Mouse (Mus musculus) liver, embryonic 14.5 days (tissue): Measurements from ENCODE around the gene Trhr2. TPM values are rescaled to one million over a fixed set of nuclear protein-coding genes. Genes with fewer than 3 reads are reported as not detected.

Source experiments
- ATAC-seq: fragments of 200-750 bp; cut with Nextera tagmentation; 2 replicates; pipeline ENCODE4 v1.8.0; 2017; ENCODE audit warnings: moderate number of reproducible peaks, mild to moderate bottlenecking, moderate library complexity; ENCODE audit not compliant: insufficient read depth
- DNase-seq, 3 experiments: peaks; one replicate each; pipeline ENCODE4 v3.0.0-alpha.2; 2012 to 2013; ENCODE audit warnings: low read depth in 3 of 3, low spot score in 3 of 3
- H3K27ac ChIP-seq: fragments of 300-500 bp; sonication (generic); 2 replicates; pipeline ENCODE4 v1.5.1; 2014; ENCODE audit warnings: moderate library complexity, mild to moderate bottlenecking, control low read depth, inconsistent platforms
- H3K27me3 ChIP-seq: fragments of 300-500 bp; sonication (generic); 2 replicates; pipeline ENCODE4 v1.6.1; 2014; ENCODE audit warnings: mild to moderate bottlenecking, low read length, moderate library complexity; ENCODE audit not compliant: control insufficient read depth, insufficient read depth
- H3K36me3 ChIP-seq: fragments of 300-500 bp; sonication (generic); replicated peaks from 2 replicates; pipeline ENCODE4 v1.6.1; 2014; ENCODE audit warnings: low read depth; ENCODE audit not compliant: control insufficient read depth, insufficient read depth
- H3K4me1 ChIP-seq, 2 experiments: fragments of 200-500 bp in 1 of 2; fragments of 300-500 bp in 1 of 2; sonication (generic) in 1 of 2; replicated peaks; 2 replicates each; pipeline ENCODE4 v1.6.1; 2012 to 2014; ENCODE audit warnings: antibody characterized with exemption in 1 of 2, inconsistent platforms in 1 of 2, low read length in 1 of 2; ENCODE audit not compliant: control insufficient read depth in 2 of 2, insufficient read depth in 2 of 2
- H3K4me2 ChIP-seq: fragments of 300-500 bp; sonication (generic); 2 replicates; pipeline ENCODE4 v1.6.1; 2014; ENCODE audit warnings: low read depth, mild to moderate bottlenecking, control low read depth, moderate library complexity
- H3K4me3 ChIP-seq, 2 experiments: fragments of 200-500 bp in 1 of 2; fragments of 300-500 bp in 1 of 2; sonication (generic) in 1 of 2; 2 replicates each; pipeline ENCODE4 v1.5.1; 2012 to 2014; ENCODE audit warnings: low read depth in 2 of 2, low read length in 2 of 2, mild to moderate bottlenecking in 2 of 2, control low read depth in 1 of 2, inconsistent platforms in 1 of 2, moderate library complexity in 1 of 2; ENCODE audit not compliant: insufficient read depth in 1 of 2
- H3K9ac ChIP-seq: fragments of 300-500 bp; sonication (generic); replicated peaks from 2 replicates; pipeline ENCODE4 v1.6.1; 2014; ENCODE audit warnings: mild to moderate bottlenecking, control low read depth, moderate library complexity
- H3K9me3 ChIP-seq: fragments of 300-500 bp; sonication (generic); 2 replicates; pipeline ENCODE4 v1.6.1; 2016; ENCODE audit warnings: low read length, mixed read lengths; ENCODE audit not compliant: control insufficient read depth
- CTCF ChIP-seq: IDR thresholded peaks from 2 replicates; pipeline ENCODE4 v1.5.1; 2016; ENCODE audit warnings: antibody characterized with exemption, low read depth, control low read depth
- EP300 ChIP-seq: IDR thresholded peaks from 2 replicates; pipeline ENCODE4 v1.6.1; 2016; ENCODE audit warnings: antibody characterized with exemption, low read depth
- WGBS: fragments of 180-500 bp; shearing (Covaris S2); extraction: QIAGEN DNeasy Blood & Tissue Kit; methylation state at CpG from one replicate; pipeline ENCODE4 v1.1.7; 2014; ENCODE audit not compliant: insufficient replicate concordance; 5-methylcytosine and 5-hydroxymethylcytosine counted together
- polyA plus RNA-seq, 2 experiments: library from polyadenylated mRNA; depleted of rRNA in 1 of 2; stranded (reverse) in 1 of 2; unstranded in 1 of 2; fragments of >200 nt; fragmentation: Nextera tagmentation in 1 of 2; extraction: Ambion mirVana in 1 of 2; gene quantifications; 2 replicates each; pipeline versions ENCODE4 v1.2.1 to v1.2.3; 2012 to 2014

Trhr2 gene
- polyA plus RNA-seq, 2 experiments: not detected

DNA sequence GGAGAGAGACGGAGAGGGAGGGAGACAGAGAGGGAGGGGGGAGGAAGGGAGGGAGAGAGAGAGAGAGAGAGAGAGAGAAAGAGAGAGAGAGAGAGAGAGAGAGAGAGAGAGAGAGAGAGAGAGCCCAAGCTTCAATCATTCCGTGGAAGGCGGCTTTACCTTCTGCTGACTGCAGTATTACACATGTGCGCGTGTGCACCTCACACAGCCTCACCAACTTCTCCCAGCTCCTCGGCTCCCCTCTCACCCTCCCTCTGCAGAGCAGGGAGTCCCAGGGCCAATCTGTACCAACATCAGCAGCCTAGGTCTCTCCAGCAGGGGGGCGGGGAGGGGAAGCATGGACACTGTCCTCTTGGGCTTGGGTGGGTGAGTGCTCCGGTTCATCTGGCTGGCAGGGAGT, 2.4 kb upstream of the Trhr2 start:
- Histone ChIP-seq H3K9ac (no peak overlapping the region), H3K9me3 (no peaks in the 10 kb centered on the region), H3K36me3 (no peaks in the 10 kb centered on the region), H3K4me2 (no peak overlapping the region), H3K4me3 (no peak overlapping the region), H3K27me3 (no peaks in the 10 kb centered on the region), H3K27ac (no peak overlapping the region), H3K4me1 (no peaks in the 10 kb centered on the region)
- WGBS: 25% methylated on average over 7 of the region's 8 CpGs
- no peak for DNase-seq
- TF ChIP-seq CTCF: no peak
- no peak for TF ChIP-seq EP300
- ATAC-seq: no peak

DNA sequence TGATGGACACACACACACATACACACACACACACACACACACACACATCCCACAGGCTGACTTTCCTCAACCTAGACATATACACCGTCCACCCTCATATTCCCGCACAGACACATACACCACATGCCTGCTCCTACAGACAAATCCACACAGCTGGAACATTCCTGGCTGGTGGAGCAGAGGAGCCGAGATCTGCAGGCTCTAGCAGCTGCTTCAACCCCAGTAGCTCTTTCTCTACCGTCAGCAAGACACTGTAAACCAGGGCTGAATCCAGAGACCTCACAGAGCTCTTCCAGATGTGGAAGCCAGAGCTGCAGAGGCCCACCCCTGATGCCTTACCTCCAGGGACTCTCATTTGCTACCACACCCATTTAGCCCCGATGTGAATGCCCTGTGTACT, 1.7 kb upstream of the Trhr2 start:
- Histone ChIP-seq H3K27me3 (no peaks in the 10 kb centered on the region), H3K27ac (no peak overlapping the region), H3K9ac (no peak overlapping the region), H3K4me1 (no peaks in the 10 kb centered on the region), H3K4me3 (no peak overlapping the region), H3K4me2 (no peak overlapping the region), H3K36me3 (no peaks in the 10 kb centered on the region), H3K9me3 (no peaks in the 10 kb centered on the region)
- 48% methylated on average over 5 of the region's 5 CpGs for WGBS
- DNase-seq (no peak), ATAC-seq (no peak)
- TF ChIP-seq EP300 (no peak), CTCF (no peak)

DNA sequence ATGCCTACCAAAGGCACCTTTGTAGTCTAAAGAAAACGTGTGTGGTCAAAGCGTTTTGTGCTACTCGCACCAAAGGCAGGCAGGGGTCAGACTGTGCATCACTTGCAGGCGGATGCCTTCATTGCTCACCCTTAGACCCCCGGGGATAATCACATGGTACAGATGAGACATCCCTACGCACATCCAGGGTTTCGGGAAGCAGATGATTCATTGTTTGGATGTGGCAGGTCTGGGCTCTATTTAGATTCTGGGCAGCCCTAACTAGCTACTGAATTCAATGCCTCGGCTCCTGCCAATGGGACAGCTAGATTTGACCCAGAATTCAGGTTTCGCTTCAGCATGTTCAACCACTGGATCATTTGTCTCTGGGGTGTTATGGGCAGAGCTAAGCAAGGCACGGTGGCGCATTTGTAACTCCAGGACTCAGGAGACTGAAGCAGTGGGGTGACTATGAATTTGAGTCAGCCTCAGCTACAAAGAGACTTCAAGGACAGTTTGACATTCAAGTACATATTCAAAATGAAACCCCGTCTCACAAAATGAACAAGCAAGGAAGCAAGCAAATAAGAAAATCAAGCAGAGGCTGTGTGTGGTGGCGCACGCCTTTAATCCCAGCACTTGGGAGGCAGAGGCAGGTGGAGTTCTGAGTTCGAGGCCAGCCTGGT, 1.3 kb downstream of the Trhr2 start:
- Histone ChIP-seq H3K4me2 (no peak overlapping the region), H3K27me3 (no peaks in the 10 kb centered on the region), H3K36me3 (no peaks in the 10 kb centered on the region), H3K9me3 (no peaks in the 10 kb centered on the region), H3K4me3 (no peak overlapping the region), H3K27ac (no peak overlapping the region), H3K9ac (no peak overlapping the region), H3K4me1 (no peaks in the 10 kb centered on the region)
- no peak for ATAC-seq
- no peak for DNase-seq
- TF ChIP-seq EP300: no peak
- TF ChIP-seq CTCF: no peak
- 68% methylated on average over 15 of the region's 15 CpGs for WGBS

DNA sequence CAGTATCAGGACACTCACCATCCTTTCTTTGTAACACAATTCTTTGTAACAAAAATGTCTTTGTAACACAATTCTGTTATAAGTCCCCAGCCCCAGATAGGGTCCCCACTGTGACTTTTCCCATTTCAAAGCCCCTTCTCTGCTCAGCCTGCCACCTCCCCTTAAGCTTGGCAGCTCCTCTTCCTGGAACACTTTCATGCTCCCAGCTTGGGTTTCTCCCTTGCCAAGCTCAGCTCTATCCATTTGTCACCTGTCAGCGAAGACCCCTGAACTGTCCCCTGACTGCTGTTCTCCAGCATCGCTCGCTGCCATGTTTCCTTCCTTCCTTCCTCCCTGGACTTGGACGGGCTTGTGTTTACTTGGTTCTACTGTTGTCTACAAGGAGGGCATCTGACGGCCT, 2.9 kb downstream of the Trhr2 start:
- no peak for DNase-seq
- WGBS: 35% methylated on average over 5 of the region's 5 CpGs
- ATAC-seq: no peak

DNA sequence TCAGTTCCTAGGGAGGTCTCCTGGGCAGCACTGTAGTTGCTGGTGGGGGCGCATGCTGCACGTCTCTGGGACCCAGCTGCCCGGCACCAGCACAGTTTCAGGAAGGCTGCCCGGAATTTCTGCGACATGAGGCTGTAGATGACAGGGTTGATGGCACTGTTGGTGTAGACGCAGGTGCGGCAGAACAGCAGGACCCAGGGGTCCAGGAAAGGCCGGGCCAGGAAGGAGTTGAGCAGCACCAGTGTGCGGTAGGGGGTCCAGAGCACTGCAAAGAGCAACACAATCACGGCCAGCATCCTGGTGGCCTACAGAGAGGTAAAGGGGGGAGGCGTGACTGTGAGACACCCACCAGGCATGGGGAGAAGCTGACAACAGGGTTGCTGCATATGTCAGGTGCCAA, 3.3 kb downstream of the Trhr2 start:
- Histone ChIP-seq H3K9ac (no peak overlapping the region), H3K9me3 (no peaks in the 10 kb centered on the region), H3K4me2 (no peak overlapping the region), H3K4me1 (no peaks in the 10 kb centered on the region), H3K4me3 (no peak overlapping the region), H3K27ac (no peak overlapping the region), H3K27me3 (no peaks in the 10 kb centered on the region), H3K36me3 (no peaks in the 10 kb centered on the region)
- 65% methylated on average over 11 of the region's 11 CpGs for WGBS
- TF ChIP-seq EP300: no peak
- no peak for TF ChIP-seq CTCF
- ATAC-seq: no peak
- no peak for DNase-seq

More for the DNA sequence above, 2.9 kb downstream of the Trhr2 start:
- Histone ChIP-seq H3K27me3 (no peaks in the 10 kb centered on the region), H3K9me3 (no peaks in the 10 kb centered on the region), H3K36me3 (no peaks in the 10 kb centered on the region), H3K4me3 (no peak overlapping the region), H3K4me1 (no peaks in the 10 kb centered on the region), H3K27ac (no peak overlapping the region), H3K4me2 (no peak overlapping the region), H3K9ac (no peak overlapping the region)
- TF ChIP-seq EP300 (no peak), CTCF (no peak)
